Mouse (Mus musculus): ENCODE data around the gene Mbd3l1. TPM values are rescaled to one million over a fixed set of nuclear protein-coding genes. Genes with fewer than 3 reads are reported as not detected.

Gene Mbd3l1
- not detected in 2 replicates for polyA plus RNA-seq (2015; fragmentation: Nextera tagmentation; extraction: Ambion mirVana)

DNA sequence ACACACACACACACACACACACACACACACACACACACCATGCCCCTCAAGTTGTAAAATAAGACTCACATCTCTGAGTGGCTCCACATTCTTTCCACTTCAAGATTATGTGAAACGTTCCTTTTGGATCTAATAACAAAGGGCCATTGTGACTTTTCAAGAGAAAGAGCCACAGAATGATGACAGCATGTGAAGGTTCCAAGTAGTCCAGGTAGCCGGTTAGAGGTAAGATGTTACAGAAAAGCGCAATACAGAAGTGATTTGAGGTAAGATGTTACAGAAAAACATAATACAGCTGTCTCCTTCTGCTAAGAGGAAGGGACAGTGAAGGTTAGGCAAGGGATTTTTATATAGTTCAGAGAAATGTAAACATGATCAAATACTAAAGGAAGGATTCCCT lies at the start of gene Mbd3l1, which contains the start of gene Zfp558:
Gene Mbd3l1, plus strand, starts transcription at position 192 of the 400 bp plus-strand sequence.
Gene Zfp558, minus strand, starts transcription at position 101 of the 400 bp plus-strand sequence.
- Histone ChIP-seq H3K36me3 (ENCODE audit: control insufficient read depth, insufficient read depth, low read length) (no peaks in the 10 kb centered on the region), H3K27me3 (ENCODE audit: control insufficient read depth, insufficient read depth, low read depth, low read length) (0 out of 2 replicates have a peak, but pooled peaks cover 2% of the 10 kb centered on the region), H3K9ac (ENCODE audit: low read depth, low read length) (no peak within 1 kb of the TSS), H3K4me3 (ENCODE audit: low read depth, low read length) (no peak within 1 kb of the TSS), H3K9me3 (replicated peaks; ENCODE audit: control insufficient read depth, low read length, poor library complexity, severe bottlenecking) (no peaks in the 10 kb centered on the region), H3K4me2 (ENCODE audit: low read length) (no peak within 1 kb of the TSS), H3K4me1 (ENCODE audit: control insufficient read depth, insufficient read depth, low read length) (0 out of 2 replicates have a peak, but pooled peaks cover 4% of the 10 kb centered on the region), H3K27ac (ENCODE audit: low read length) (no peak within 1 kb of the TSS)
- ATAC-seq = no peak
- WGBS = 79% methylated on average over 3 of the region's 3 CpGs

DNA sequence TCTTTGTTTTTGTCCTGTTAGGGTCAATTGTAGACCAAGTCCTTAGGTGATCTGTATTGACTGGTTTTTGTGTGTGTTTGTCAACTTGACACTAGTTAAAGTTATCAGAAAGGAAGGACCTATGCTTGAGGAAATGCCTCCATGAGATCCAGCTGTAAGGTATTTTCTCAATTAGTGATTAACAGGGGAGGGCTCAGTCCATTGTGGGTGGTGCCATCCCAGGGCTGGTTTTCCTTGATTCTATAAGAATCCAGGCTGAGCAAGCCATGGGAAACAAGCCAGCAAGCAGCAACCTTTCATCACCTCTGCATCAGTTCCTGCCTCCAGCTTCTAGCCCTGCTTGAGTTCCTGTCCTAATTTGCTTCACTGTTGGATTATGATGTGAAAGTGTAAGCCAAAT lies 47.8 kb upstream of the Mbd3l1 start, which contains the start of gene Mbd3l2:
Gene Mbd3l2, plus strand, starts transcription at position 301 of the 400 bp plus-strand sequence.
- Histone ChIP-seq H3K27me3 (ENCODE audit: control insufficient read depth, insufficient read depth, low read depth, low read length) (no peaks in the 10 kb centered on the region), H3K4me3 (ENCODE audit: low read depth, low read length) (no peak within 1 kb of the TSS), H3K9ac (ENCODE audit: low read depth, low read length) (no peak within 1 kb of the TSS), H3K36me3 (ENCODE audit: control insufficient read depth, insufficient read depth, low read length) (no peaks in the 10 kb centered on the region), H3K27ac (ENCODE audit: low read length) (no peak within 1 kb of the TSS), H3K4me2 (ENCODE audit: low read length) (no peak within 1 kb of the TSS), H3K4me1 (ENCODE audit: control insufficient read depth, insufficient read depth, low read length) (no peaks in the 10 kb centered on the region), H3K9me3 (replicated peaks; ENCODE audit: control insufficient read depth, low read length, poor library complexity, severe bottlenecking) (no peaks in the 10 kb centered on the region)
- no peak for ATAC-seq

DNA sequence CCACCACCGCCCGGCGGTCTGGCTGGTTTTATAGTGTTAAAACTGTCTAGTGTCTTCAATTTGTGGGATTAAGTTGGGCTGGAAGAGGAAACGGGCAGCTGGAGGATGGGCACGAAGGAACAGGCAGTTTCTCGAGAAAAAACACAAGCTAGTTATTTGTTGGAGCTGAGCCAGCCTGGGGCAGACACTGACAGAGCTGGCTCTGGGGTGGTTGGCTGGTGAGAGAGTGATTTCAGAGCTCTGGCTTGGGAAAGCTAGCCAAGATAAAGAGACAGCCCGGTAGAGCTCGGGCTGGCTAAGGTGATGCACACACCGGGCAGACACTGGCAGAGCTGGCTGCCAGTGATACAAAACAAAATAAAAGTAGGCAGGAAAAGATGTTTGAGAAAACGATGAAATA lies 46.5 kb upstream of the Mbd3l1 start:
- no peaks in the 10 kb centered on the region for H3K9me3 ChIP-seq (replicated peaks; ENCODE audit: control insufficient read depth, low read length, poor library complexity, severe bottlenecking)
- no peaks in the 10 kb centered on the region for H3K27me3 ChIP-seq (ENCODE audit: control insufficient read depth, insufficient read depth, low read depth, low read length)
- no peak overlapping the region for H3K4me2 ChIP-seq (ENCODE audit: low read length)
- no peak overlapping the region for H3K4me3 ChIP-seq (ENCODE audit: low read depth, low read length)
- H3K4me1 ChIP-seq (ENCODE audit: control insufficient read depth, insufficient read depth, low read length) = no peaks in the 10 kb centered on the region
- H3K9ac ChIP-seq (ENCODE audit: low read depth, low read length) = no peak overlapping the region
- H3K36me3 ChIP-seq (ENCODE audit: control insufficient read depth, insufficient read depth, low read length) = no peaks in the 10 kb centered on the region
- 87% methylated on average over 10 of the region's 10 CpGs for WGBS
- no peak for ATAC-seq
- no peak overlapping the region for H3K27ac ChIP-seq (ENCODE audit: low read length)

DNA sequence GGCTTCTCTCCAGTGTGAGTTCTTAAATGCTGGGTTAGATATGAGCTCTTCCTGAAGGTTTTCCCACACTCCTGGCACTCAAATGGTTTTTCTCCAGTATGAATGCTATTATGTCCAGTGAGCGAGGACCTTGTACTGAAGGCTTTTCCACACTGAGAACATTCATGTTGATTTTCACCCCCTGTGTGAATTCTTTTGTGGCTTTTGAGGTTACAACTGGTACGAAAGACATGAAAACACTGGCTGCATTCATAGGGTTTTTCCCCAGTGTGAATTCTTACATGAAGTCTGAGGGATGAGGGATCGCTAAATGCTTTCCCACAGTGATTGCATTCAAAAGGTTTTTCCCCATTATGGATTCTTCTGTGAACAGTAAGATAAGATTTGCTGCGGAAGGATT lies 21.6 kb upstream of the Mbd3l1 start:
- H3K27ac ChIP-seq (ENCODE audit: low read length) = no peak overlapping the region
- no peak overlapping the region for H3K4me2 ChIP-seq (ENCODE audit: low read length)
- WGBS = 75% methylated on average over 4 of the region's 4 CpGs
- H3K9ac ChIP-seq (ENCODE audit: low read depth, low read length) = no peak overlapping the region
- H3K4me1 ChIP-seq (ENCODE audit: control insufficient read depth, insufficient read depth, low read length) = no peaks in the 10 kb centered on the region
- H3K9me3 ChIP-seq (replicated peaks; ENCODE audit: control insufficient read depth, low read length, poor library complexity, severe bottlenecking) = peaks cover 7% of the 10 kb centered on the region; the same call in 1 of the 2 replicates
- H3K36me3 ChIP-seq (ENCODE audit: control insufficient read depth, insufficient read depth, low read length) = peaks cover 41% of the 10 kb centered on the region
- no peaks in the 10 kb centered on the region for H3K27me3 ChIP-seq (ENCODE audit: control insufficient read depth, insufficient read depth, low read depth, low read length)
- no peak for ATAC-seq
- H3K4me3 ChIP-seq (ENCODE audit: low read depth, low read length) = no peak overlapping the region

DNA sequence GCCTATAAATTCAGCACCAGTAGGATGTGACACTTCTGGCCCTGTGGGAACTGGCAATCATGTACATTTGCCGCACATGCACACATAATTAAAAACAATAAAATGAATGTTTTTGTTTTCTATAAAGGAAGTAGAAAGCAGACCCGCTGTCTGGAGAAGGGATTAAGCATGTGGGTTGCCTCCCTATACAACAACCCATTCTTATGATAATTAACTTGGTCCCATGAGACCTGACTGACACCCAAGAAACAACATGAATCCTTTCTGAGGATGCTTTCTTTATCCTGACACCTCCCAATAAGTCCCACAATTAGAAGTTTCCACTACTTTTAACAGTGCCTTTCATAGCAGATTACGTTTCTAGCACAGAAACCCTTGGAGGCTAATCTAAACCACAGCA lies 10.8 kb upstream of the Mbd3l1 start:
- no peak for ATAC-seq
- no peak overlapping the region for H3K4me2 ChIP-seq (ENCODE audit: low read length)
- no peak overlapping the region for H3K4me3 ChIP-seq (ENCODE audit: low read depth, low read length)
- H3K9ac ChIP-seq (ENCODE audit: low read depth, low read length) = no peak overlapping the region
- peaks cover 7% of the 10 kb centered on the region for H3K9me3 ChIP-seq (replicated peaks; ENCODE audit: control insufficient read depth, low read length, poor library complexity, severe bottlenecking)
- 21% methylated on average over 3 of the region's 3 CpGs for WGBS
- H3K27me3 ChIP-seq (ENCODE audit: control insufficient read depth, insufficient read depth, low read depth, low read length) = no peaks in the 10 kb centered on the region
- peaks cover 47% of the 10 kb centered on the region for H3K36me3 ChIP-seq (ENCODE audit: control insufficient read depth, insufficient read depth, low read length)
- H3K4me1 ChIP-seq (ENCODE audit: control insufficient read depth, insufficient read depth, low read length) = peaks cover 13% of the 10 kb centered on the region; the same call in 1 of the 2 replicates
- H3K27ac ChIP-seq (ENCODE audit: low read length) = no peak overlapping the region

DNA sequence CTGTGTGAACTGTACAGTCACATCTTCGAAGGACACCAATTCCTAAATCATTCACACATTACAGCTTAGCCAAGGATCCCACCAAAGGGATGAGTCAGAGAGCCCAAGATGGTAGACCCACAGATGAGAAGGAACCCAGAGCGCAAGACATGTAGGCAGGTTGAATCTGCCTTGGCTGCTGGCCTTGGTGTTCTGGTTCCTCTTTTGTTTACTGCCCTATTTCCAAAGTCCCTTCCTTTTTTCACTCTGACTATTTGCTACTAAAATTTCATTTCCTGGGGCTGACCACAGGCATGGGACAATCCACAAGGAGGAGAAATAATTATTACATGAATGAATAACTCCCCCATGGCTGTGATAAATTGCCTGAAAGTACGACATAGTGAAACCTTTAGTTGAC lies 10.2 kb upstream of the Mbd3l1 start:
- WGBS = 87% methylated on average over 3 of the region's 3 CpGs
- ATAC-seq = no peak
- peaks cover 43% of the 10 kb centered on the region for H3K36me3 ChIP-seq (ENCODE audit: control insufficient read depth, insufficient read depth, low read length)

DNA sequence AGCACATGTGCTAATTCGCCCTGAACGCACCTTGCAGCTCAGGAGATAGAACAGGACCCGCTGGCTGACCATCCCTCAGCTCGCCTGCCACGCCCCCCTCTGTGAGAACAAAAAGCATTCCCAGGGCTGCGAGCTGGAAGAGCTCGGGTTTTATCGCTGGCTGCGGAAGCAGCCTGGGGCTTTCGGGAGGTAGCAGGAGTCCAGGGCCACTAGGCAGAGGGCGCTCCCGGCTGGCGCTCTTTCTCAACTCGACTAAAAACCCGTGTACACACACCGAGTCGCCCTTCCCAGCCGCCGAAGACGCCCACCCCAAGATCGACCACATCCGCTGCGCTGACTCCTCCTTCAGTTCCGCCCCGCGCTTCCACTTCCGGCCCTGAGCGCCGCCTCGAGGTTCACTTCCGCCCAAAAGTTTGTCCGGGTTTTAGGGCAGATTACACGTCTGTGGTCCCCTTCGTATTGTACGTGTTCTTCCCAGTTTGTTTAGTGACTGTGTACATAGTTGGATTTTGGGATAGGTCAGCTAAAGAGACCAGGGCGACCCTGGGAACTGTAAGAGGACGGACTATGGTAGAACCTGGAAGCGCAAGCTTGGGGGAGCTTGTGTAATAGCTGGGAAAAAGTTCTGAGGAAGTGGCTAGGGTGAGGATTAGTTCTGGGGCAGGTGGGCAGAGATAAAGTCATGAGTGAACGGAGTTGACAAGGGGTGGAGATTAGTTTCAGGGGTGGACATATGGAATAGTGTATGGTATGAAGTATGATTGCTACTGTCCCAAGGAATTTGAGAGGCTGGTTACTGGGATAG lies 4.6 kb upstream of the Mbd3l1 start:
- 3% methylated on average over 39 of the region's 39 CpGs for WGBS
- Histone ChIP-seq H3K36me3 (ENCODE audit: control insufficient read depth, insufficient read depth, low read length) (0 out of 2 replicates have a peak, but pooled peaks cover 9% of the 10 kb centered on the region), H3K4me2 (ENCODE audit: low read length) (peak overlapping the region; percentile 74), H3K27ac (ENCODE audit: low read length) (peak overlapping the region; percentile 95), H3K9ac (ENCODE audit: low read depth, low read length) (peak overlapping the region; percentile 84), H3K9me3 (replicated peaks; ENCODE audit: control insufficient read depth, low read length, poor library complexity, severe bottlenecking) (no peaks in the 10 kb centered on the region), H3K4me1 (ENCODE audit: control insufficient read depth, insufficient read depth, low read length) (peaks cover 16% of the 10 kb centered on the region), H3K4me3 (ENCODE audit: low read depth, low read length) (peak overlapping the region; percentile 76), H3K27me3 (ENCODE audit: control insufficient read depth, insufficient read depth, low read depth, low read length) (0 out of 2 replicates have a peak, but pooled peaks cover 2% of the 10 kb centered on the region)
- peak; percentile 99 for ATAC-seq

More for the DNA sequence above, 10.2 kb upstream of the Mbd3l1 start:
- no peak overlapping the region for H3K4me2 ChIP-seq (ENCODE audit: low read length)
- peaks cover 13% of the 10 kb centered on the region for H3K4me1 ChIP-seq (ENCODE audit: control insufficient read depth, insufficient read depth, low read length)
- no peak overlapping the region for H3K4me3 ChIP-seq (ENCODE audit: low read depth, low read length)
- H3K9ac ChIP-seq (ENCODE audit: low read depth, low read length) = no peak overlapping the region
- H3K27me3 ChIP-seq (ENCODE audit: control insufficient read depth, insufficient read depth, low read depth, low read length) = no peaks in the 10 kb centered on the region
- H3K9me3 ChIP-seq (replicated peaks; ENCODE audit: control insufficient read depth, low read length, poor library complexity, severe bottlenecking) = peaks cover 7% of the 10 kb centered on the region
- H3K27ac ChIP-seq (ENCODE audit: low read length) = no peak overlapping the region

DNA sequence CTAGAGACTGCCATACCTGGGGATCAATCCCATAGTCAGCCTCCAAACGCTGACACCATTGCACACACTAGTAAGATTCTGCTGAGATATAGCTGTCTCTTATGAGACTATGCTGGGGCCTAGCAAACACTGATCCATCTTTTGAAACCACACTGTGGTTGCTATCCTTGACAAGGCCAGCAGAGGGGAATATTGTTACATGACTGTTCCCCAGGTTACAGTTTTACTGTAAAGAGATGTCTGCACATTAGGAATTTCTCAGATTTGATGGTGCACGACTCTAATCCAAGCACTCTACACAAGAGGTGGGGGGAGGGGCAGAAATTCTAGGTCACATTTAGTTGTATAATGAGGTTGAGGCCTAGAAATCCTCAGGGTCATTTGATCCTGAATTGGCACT lies 29.9 kb downstream of the Mbd3l1 start:
- no peak overlapping the region for H3K9ac ChIP-seq (ENCODE audit: low read depth, low read length)
- 0 out of 2 replicates have a peak, but pooled peaks have one; percentile 17 for ATAC-seq
- H3K4me2 ChIP-seq (ENCODE audit: low read length) = no peak overlapping the region
- H3K4me1 ChIP-seq (ENCODE audit: control insufficient read depth, insufficient read depth, low read length) = no peaks in the 10 kb centered on the region
- WGBS = 48% methylated on average over 2 of the region's 2 CpGs
- H3K4me3 ChIP-seq (ENCODE audit: low read depth, low read length) = no peak overlapping the region
- no peak overlapping the region for H3K27ac ChIP-seq (ENCODE audit: low read length)
- no peaks in the 10 kb centered on the region for H3K9me3 ChIP-seq (replicated peaks; ENCODE audit: control insufficient read depth, low read length, poor library complexity, severe bottlenecking)
- no peaks in the 10 kb centered on the region for H3K36me3 ChIP-seq (ENCODE audit: control insufficient read depth, insufficient read depth, low read length)
- H3K27me3 ChIP-seq (ENCODE audit: control insufficient read depth, insufficient read depth, low read depth, low read length) = no peaks in the 10 kb centered on the region
